Mouse (Mus musculus): ENCODE measurements around the gene Minos1.

The Minos1 gene

GRCm38 (mm10) chr4:139058029-139058428 is 72.9 kb downstream of the Minos1 start:
- DNase-seq, result no peak

GRCm38 (mm10) chr4:139057291-139057690 is 73.6 kb downstream of the Minos1 start:
- no peak for DNase-seq

- peak; percentile 45 for DNase-seq
Observed at GRCm38 (mm10) chr4:139055744-139056143, 75.2 kb downstream of the Minos1 start.

DNA sequence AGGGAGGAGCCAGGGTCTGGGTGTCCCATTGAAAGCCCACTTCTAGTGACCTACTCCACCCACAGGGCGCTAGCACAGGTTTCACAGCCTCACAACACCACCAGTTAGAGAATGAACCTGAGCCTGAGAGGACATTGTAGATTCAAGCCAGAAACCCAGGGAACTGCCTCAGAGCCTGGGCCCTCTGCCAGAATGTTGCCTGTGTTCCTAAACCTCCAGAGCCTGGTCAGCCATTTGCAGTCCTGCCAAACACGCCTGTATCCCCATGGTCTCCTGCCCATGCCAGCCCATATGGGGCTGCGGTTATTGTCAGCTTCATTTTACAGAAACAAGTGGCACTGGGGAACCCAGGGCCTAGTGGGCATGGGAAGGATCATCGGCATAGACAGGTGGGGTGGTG is 75.6 kb downstream of the Minos1 start:
- no peak for DNase-seq

DNA sequence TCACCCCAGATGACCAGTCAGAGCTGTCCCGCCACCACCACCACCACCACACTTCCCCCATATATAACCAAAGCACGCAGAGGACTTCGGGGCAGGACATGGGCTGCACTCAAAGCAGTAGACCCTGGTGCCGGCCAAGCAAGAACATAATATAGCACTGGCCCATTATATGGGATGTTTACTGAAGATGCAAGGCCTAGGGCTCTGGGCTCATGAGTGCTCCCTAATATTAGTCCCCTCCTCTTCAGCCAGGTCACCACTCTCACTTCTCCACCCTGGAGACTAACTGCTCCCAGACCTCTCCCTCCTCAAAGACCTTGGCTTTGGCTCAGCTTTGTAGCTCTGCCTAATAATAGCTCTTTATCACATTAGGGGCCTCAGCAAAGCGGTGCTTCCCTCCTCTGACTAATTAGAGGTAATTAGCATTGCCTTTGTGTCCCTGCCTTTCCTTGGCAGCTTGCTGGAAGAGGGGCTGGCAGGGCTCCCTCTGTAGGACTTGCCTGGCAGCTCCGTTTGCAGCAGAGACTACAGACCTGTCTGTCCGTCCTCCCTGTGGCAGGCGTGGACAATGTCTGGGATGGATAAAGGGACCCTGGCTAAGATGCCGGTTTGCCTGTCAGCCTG is 76.5 kb downstream of the Minos1 start:
- DNase-seq, result peak; percentile 94

- DNase-seq, result no peak
Observed at GRCm38 (mm10) chr4:139053391-139053790, 77.5 kb downstream of the Minos1 start.

DNA sequence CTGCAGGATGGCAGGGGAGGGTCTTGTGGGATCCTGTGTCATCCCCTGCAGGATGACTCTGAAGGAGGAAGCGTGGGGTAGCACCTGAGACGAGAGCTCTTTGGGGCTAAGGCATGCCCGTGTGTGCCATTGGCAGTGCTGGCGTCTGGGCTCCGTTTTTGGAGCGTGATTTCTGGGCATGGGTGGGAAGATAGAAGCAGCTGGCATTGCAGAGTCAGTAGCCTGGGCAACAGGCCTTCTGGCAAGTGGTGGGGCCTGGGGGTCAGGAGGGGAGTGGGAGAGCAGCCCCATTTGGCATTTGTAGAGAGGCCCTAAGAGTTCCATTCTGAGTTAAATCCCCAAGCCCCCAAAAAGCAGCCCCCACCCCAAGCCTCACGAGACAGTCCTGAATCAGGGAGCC is 78.1 kb downstream of the Minos1 start:
- DNase-seq, result no peak

Measured in retina, postnatal 1 day (tissue).